Mouse (Mus musculus): ENCODE measurements around the gene Coq7.

DNA sequence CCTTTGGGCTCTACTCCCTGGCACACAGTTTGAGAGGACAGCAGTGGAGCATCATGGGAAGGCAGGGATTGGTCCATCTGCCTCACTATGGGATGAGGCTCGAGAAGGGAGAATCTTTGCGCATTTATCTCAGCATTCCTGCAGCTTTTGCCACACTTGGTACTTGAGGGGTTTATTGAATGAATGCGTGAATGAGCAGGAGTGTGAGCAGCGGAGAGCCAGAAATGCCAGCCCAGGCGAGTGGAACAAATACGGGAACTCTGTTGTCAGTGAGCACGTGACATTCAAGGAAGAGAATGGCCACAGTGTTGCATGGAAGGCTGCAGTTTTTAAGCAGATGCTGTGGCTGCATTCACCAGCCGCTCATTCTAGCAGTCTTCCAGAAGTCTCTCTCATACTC is 30.8 kb downstream of the Coq7 start:
- TF ChIP-seq POLR2A (IDR thresholded peaks at IDR 0.05; ENCODE audit: borderline replicate concordance, control insufficient read depth, low read depth, low read length) = no peak
- TF ChIP-seq CTCF (IDR thresholded peaks at IDR 0.05; ENCODE audit: control insufficient read depth, insufficient read depth, low read length) = no peak

Measured in bone marrow, adult 2 months (tissue).